In genomic region chr6:147356570-147356969, GRCm38 (mm10) we compare ENCODE assay signal across 27 mouse cellular contexts.
"Had no signal": no experiment of that assay in that cellular context is flagged by ENCODE, and none has a peak within 500 bp of the region (broad histone marks: within the 10 kb centered on the region; RNA-seq: fewer than 3 reads in every experiment).

No protein-coding gene starts in this region.

- DNase-seq: cerebellum, adult 8-10 months; cerebellum, adult 9-10 months; cerebellum, adult 9-11 months; cerebellum, postnatal 10 days; cerebellum, postnatal 14 days; cerebellum, postnatal 25 days; cerebellum, postnatal 36 days; embryo, embryonic 11 days; forebrain, postnatal 0 days; gastrocnemius, adult 2 months; gastrocnemius, postnatal 10 days; gastrocnemius, postnatal 14 days; gastrocnemius, postnatal 25 days; gastrocnemius, postnatal 36 days; heart, adult 18-20 months; heart, adult 2 months had no signal

- H3K4me2 ChIP-seq: embryonic facial prominence, embryonic 12.5 days; embryonic facial prominence, embryonic 13.5 days; embryonic facial prominence, embryonic 15.5 days; forebrain, embryonic 12.5 days; forebrain, embryonic 13.5 days; forebrain, embryonic 15.5 days had no signal

- H3K27ac ChIP-seq: embryonic facial prominence, embryonic 10.5 days; embryonic facial prominence, embryonic 12.5 days; embryonic facial prominence, embryonic 13.5 days; embryonic facial prominence, embryonic 15.5 days; forebrain, embryonic 10.5 days; forebrain, embryonic 12.5 days; forebrain, embryonic 13.5 days; forebrain, embryonic 15.5 days; gastrocnemius, adult 2 months; heart, adult 2 months had no signal

- H3K27me3 ChIP-seq: embryonic facial prominence, embryonic 12.5 days; embryonic facial prominence, embryonic 13.5 days; embryonic facial prominence, embryonic 15.5 days; forebrain, embryonic 12.5 days; forebrain, embryonic 13.5 days; forebrain, embryonic 15.5 days had no signal

- H3K9ac ChIP-seq: embryonic facial prominence, embryonic 12.5 days; embryonic facial prominence, embryonic 13.5 days; embryonic facial prominence, embryonic 15.5 days; forebrain, embryonic 12.5 days; forebrain, embryonic 13.5 days; forebrain, embryonic 15.5 days; forebrain, postnatal 0 days had no signal

- H3K4me3 ChIP-seq: embryonic facial prominence, embryonic 10.5 days; embryonic facial prominence, embryonic 12.5 days; embryonic facial prominence, embryonic 13.5 days; embryonic facial prominence, embryonic 15.5 days; erythroblast, embryonic 14.5 days; forebrain, embryonic 10.5 days; forebrain, embryonic 12.5 days; forebrain, embryonic 13.5 days; forebrain, embryonic 15.5 days; gastrocnemius, adult 2 months; heart, adult 2 months had no signal

- H3K9me3 ChIP-seq: embryonic facial prominence, embryonic 10.5 days; embryonic facial prominence, embryonic 12.5 days; embryonic facial prominence, embryonic 13.5 days; embryonic facial prominence, embryonic 15.5 days; forebrain, embryonic 10.5 days; forebrain, embryonic 12.5 days; forebrain, embryonic 13.5 days; forebrain, embryonic 15.5 days had no signal

- ATAC-seq: forebrain, embryonic 13.5 days; forebrain, embryonic 14.5 days; forebrain, embryonic 15.5 days; forebrain, embryonic 16.5 days; forebrain, postnatal 0 days had no signal

- H3K4me1 ChIP-seq: embryonic facial prominence, embryonic 10.5 days; embryonic facial prominence, embryonic 12.5 days; embryonic facial prominence, embryonic 13.5 days; embryonic facial prominence, embryonic 15.5 days; forebrain, embryonic 10.5 days; forebrain, embryonic 12.5 days; forebrain, embryonic 13.5 days; forebrain, embryonic 15.5 days had no signal

- H3K36me3 ChIP-seq: embryonic facial prominence, embryonic 10.5 days; embryonic facial prominence, embryonic 12.5 days; embryonic facial prominence, embryonic 13.5 days; embryonic facial prominence, embryonic 15.5 days; forebrain, embryonic 10.5 days; forebrain, embryonic 12.5 days; forebrain, embryonic 15.5 days had no signal
